Mouse (Mus musculus) gastrocnemius, postnatal 4 days (tissue): Measurements from ENCODE around the gene Rpl22l1. TPM values are rescaled to one million over a fixed set of nuclear protein-coding genes. Genes with fewer than 3 reads are reported as not detected.
"Not testable (repeated sequence)": the region's sequence is repeated elsewhere in the genome, so short reads cannot be mapped to it uniquely, and the experiment has no call there.

ENCODE experiments used
- DNase-seq, 2 experiments: peaks; one replicate each; pipeline ENCODE4 v3.0.0; 2021 to 2022; ENCODE audit warnings: low spot score in 2 of 2, mixed read lengths in 2 of 2
- long read RNA-seq, 2 experiments: library from polyadenylated mRNA; stranded (forward); transcript quantifications; one replicate each; pipeline ENCODE4 v2.0.0; 2021
- total RNA-seq, 2 experiments: library from RNA; stranded (reverse); gene quantifications; 2 replicates each; pipeline ENCODE4 v1.2.3; 2021

Gene Rpl22l1
- 100 to 1,000 TPM; 201 to 271 TPM for total RNA-seq
- long read RNA-seq, experiment 1, transcript Rpl22l1-206 (4 exons, 525 nt) = major isoform, 72 of 118 reads
- long read RNA-seq, experiment 1, transcript Rpl22l1-201 (4 exons, 552 nt) = minor isoform, 41 of 118 reads
- long read RNA-seq, experiment 1, partial matches to known transcripts = 0 of 118 reads
- long read RNA-seq, experiment 1, other reads (novel, unspliced or antisense) = 4 of 118 reads
- long read RNA-seq, experiment 2, transcript Rpl22l1-201 (4 exons, 552 nt) = minor isoform, 27 of 103 reads
- long read RNA-seq, experiment 2, transcript Rpl22l1-206 (4 exons, 525 nt) = major isoform, 67 of 103 reads
- long read RNA-seq, experiment 2, partial matches to known transcripts = 1 of 103 reads
- long read RNA-seq, experiment 2, other reads (novel, unspliced or antisense) = 4 of 103 reads

- DNase-seq = peak; percentile 96 to 98
Measured at GRCm38 (mm10) chr3:28805301-28806097, at the start of gene Rpl22l1. Rpl22l1 (plus strand) TSS chr3:28805436.

GRCm38 (mm10) chr3:28755477-28755876 is 49.8 kb upstream of the Rpl22l1 start:
- no peak for DNase-seq

GRCm38 (mm10) chr3:28761225-28761789 is 43.9 kb upstream of the Rpl22l1 start:
- no peak for DNase-seq

GRCm38 (mm10) chr3:28766935-28767334 is 38.3 kb upstream of the Rpl22l1 start:
- DNase-seq = no peak

GRCm38 (mm10) chr3:28768222-28768621 is 37.0 kb upstream of the Rpl22l1 start:
- no peak for DNase-seq

- not testable (repeated sequence) for DNase-seq
Measured at GRCm38 (mm10) chr3:28772919-28773318, 32.3 kb upstream of the Rpl22l1 start.

GRCm38 (mm10) chr3:28775361-28775760 is 29.9 kb upstream of the Rpl22l1 start:
- no peak for DNase-seq

- no peak for DNase-seq
Measured at GRCm38 (mm10) chr3:28775958-28776357, 29.3 kb upstream of the Rpl22l1 start.

- no peak for DNase-seq
Measured at GRCm38 (mm10) chr3:28776491-28776890, 28.7 kb upstream of the Rpl22l1 start.

- no peak for DNase-seq
Measured at GRCm38 (mm10) chr3:28780511-28780910, 24.7 kb upstream of the Rpl22l1 start.

- DNase-seq = peak; percentile 86 to 92
Measured at GRCm38 (mm10) chr3:28780994-28781393, 24.2 kb upstream of the Rpl22l1 start, which contains the start of gene Eif5a2. Eif5a2 (plus strand) TSS chr3:28781276.

GRCm38 (mm10) chr3:28781422-28781821 is 23.8 kb upstream of the Rpl22l1 start:
- no peak for DNase-seq

GRCm38 (mm10) chr3:28781848-28782247 is 23.4 kb upstream of the Rpl22l1 start:
- no peak for DNase-seq

GRCm38 (mm10) chr3:28784176-28784575 is 21.1 kb upstream of the Rpl22l1 start:
- DNase-seq = no peak

GRCm38 (mm10) chr3:28794835-28795234 is 10.4 kb upstream of the Rpl22l1 start:
- no peak for DNase-seq

GRCm38 (mm10) chr3:28808039-28808643 is 2.9 kb downstream of the Rpl22l1 start:
- DNase-seq = no peak

- DNase-seq = no peak
Measured at GRCm38 (mm10) chr3:28811441-28811840, 6.2 kb downstream of the Rpl22l1 start.

GRCm38 (mm10) chr3:28814361-28814760 is 9.1 kb downstream of the Rpl22l1 start:
- no peak for DNase-seq

GRCm38 (mm10) chr3:28816010-28816540 is 10.8 kb downstream of the Rpl22l1 start:
- no peak for DNase-seq

- no peak for DNase-seq
Measured at GRCm38 (mm10) chr3:28826272-28826671, 21.0 kb downstream of the Rpl22l1 start.

GRCm38 (mm10) chr3:28827605-28828004 is 22.4 kb downstream of the Rpl22l1 start:
- DNase-seq = no peak
